Mouse (Mus musculus) G1E (cell line): ENCODE data around the gene Hes3. TPM values are rescaled to one million over a fixed set of nuclear protein-coding genes. Genes with fewer than 3 reads are reported as not detected.

Source experiments
- ATAC-seq: 2 replicates; pipeline ENCODE4 v1.8.0; 2016; ENCODE audit warnings: mild to moderate bottlenecking; ENCODE audit not compliant: insufficient number of reproducible peaks, poor library complexity, low FRiP score, severe bottlenecking; ENCODE audit errors: extremely low read depth
- DNase-seq: peaks from one replicate; pipeline ENCODE4 v3.0.0; 2012; ENCODE audit warnings: low spot score
- H3K27me3 ChIP-seq: 2 replicates; pipeline ENCODE4 v1.6.1; 2012; ENCODE audit warnings: mild to moderate bottlenecking, low read length, inconsistent platforms; ENCODE audit not compliant: insufficient read depth
- H3K36me3 ChIP-seq: replicated peaks from 2 replicates; pipeline ENCODE3; 2012; ENCODE audit warnings: mild to moderate bottlenecking, inconsistent platforms
- H3K4me1 ChIP-seq: 2 replicates; pipeline ENCODE4 v1.6.1; 2012; ENCODE audit warnings: low read depth, low read length, inconsistent platforms, mixed read lengths; ENCODE audit not compliant: insufficient read depth
- H3K4me3 ChIP-seq: 2 replicates; pipeline ENCODE4 v1.5.1; 2012; ENCODE audit warnings: low read depth, mild to moderate bottlenecking, inconsistent platforms, low read length, moderate library complexity, mixed read lengths
- H3K9me3 ChIP-seq: replicated peaks from 2 replicates; pipeline ENCODE4 v1.6.1; 2012; ENCODE audit warnings: inconsistent platforms
- CTCF ChIP-seq: IDR thresholded peaks from 2 replicates; pipeline ENCODE4 v1.5.1; 2012; ENCODE audit warnings: low read depth, low read length, inconsistent platforms, mixed read lengths
- GATA1 ChIP-seq: IDR thresholded peaks from 2 replicates; pipeline ENCODE4 v1.6.1; 2012; ENCODE audit warnings: borderline replicate concordance, low read length, inconsistent platforms, mixed read lengths
- GATA2 ChIP-seq: IDR thresholded peaks from 2 replicates; pipeline ENCODE4 v1.6.1; 2012; ENCODE audit warnings: low read depth, low read length, inconsistent platforms, borderline replicate concordance
- POLR2AphosphoS5 ChIP-seq: IDR thresholded peaks from 2 replicates; pipeline ENCODE4 v1.6.1; 2012; ENCODE audit warnings: low read depth, low read length, inconsistent platforms; ENCODE audit not compliant: insufficient replicate concordance
- TAL1 ChIP-seq: conservative IDR thresholded peaks from 2 replicates; pipeline ENCODE4 v1.6.1; 2012; ENCODE audit warnings: low read depth, low read length, inconsistent platforms, mixed read lengths
- polyA plus RNA-seq: library from polyadenylated mRNA; stranded (reverse); fragments of >175 nt; gene quantifications from 2 replicates; pipeline ENCODE4 v1.2.3, GENCODE M21; 2012
- total RNA-seq, 2 experiments: library from RNA; stranded (forward) in 1 of 2; stranded (reverse) in 1 of 2; fragments of 200-1000 nt in 1 of 2; fragments of >200 nt in 1 of 2; fragmentation: Nextera tagmentation in 1 of 2; gene quantifications; 2 replicates each; pipeline ENCODE4 v1.2.3; 2014 to 2017

Hes3 gene
- total and polyA plus RNA-seq, 3 experiments: not detected

DNA sequence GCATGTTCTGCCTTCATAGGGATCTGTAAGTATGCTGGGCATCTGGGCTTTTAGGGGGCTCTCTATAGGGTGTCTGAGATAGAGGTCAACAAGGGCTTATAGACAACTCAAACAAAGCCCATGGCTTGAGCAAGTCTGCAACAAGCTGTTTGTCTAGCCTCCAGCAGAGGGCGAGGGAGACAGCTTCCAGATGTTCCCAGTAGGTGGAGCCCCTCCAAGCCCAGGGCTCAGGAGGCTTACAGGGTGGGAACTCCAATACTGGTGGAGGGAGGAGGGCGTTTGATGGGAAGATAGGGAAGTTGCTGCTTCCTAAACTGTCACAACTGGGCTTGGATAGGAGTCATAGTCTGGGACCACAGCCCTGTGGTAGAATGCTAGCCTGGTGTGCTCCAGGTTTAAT, 41.5 kb upstream of the Hes3 start:
- peaks cover 74% of the 10 kb centered on the region for H3K36me3 ChIP-seq
- peak; percentile 65 for DNase-seq

DNA sequence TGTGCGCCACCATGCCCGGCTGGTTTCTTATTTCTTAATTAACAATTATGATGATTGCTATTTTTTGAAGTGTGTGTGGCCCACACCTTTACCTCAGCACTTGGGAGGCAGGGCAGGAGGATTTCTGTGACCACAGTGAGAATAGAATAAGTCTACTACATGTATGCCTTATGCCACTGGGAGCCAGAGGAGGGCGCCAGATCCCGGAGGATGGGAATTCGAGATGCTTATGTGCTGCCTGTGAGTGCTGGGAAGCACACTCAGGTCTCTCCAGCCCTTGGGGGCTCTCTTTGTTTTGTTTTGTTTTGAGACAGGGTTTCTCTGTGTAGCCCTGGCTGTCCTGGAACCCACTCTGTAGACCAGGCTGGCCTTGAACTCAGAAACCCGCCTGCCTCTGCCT, 37.2 kb upstream of the Hes3 start:
- TF ChIP-seq GATA2: no peak
- TF ChIP-seq POLR2AphosphoS5: no peak
- no peak for TF ChIP-seq TAL1
- no peak for TF ChIP-seq GATA1
- no peak for TF ChIP-seq CTCF
- ATAC-seq (no peak), DNase-seq (no peak)
- Histone ChIP-seq H3K36me3 (peaks cover 58% of the 10 kb centered on the region), H3K4me3 (no peak overlapping the region; the same call in 1 of the 2 replicates), H3K27me3 (no peaks in the 10 kb centered on the region), H3K4me1 (peaks cover 39% of the 10 kb centered on the region), H3K9me3 (peaks cover 22% of the 10 kb centered on the region)

More for the DNA sequence above, 41.5 kb upstream of the Hes3 start:
- peaks cover 27% of the 10 kb centered on the region for H3K4me1 ChIP-seq
- H3K9me3 ChIP-seq: peaks cover 20% of the 10 kb centered on the region
- H3K27me3 ChIP-seq: no peaks in the 10 kb centered on the region
- no peak overlapping the region for H3K4me3 ChIP-seq
- TF ChIP-seq GATA2 (no peak), CTCF (peak; percentile 29; the same call in 1 of the 2 replicates)
- ATAC-seq: 0 out of 2 replicates have a peak, but pooled peaks have one; percentile 41

DNA sequence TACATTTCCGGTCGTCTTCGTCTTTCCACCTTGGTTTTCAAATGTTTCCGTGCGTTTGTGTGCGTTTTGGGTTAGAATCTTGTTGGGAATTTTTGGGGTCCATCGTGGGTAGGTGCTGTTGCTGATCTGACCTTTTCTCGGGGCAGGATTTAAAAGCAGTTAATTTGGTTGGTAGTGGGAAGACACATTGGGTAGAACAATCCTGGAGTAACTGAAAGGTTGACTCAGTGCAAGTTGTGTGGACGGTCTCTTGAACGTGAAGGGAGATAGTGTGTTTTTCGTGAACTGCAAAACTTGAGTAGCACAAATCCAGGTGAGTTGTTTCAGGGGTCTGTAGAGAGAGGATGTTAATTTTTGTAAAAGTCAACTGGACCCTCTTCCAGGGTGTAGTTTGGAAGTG, 35.1 kb upstream of the Hes3 start:
- DNase-seq (no peak), ATAC-seq (no peak)
- Histone ChIP-seq H3K27me3 (no peaks in the 10 kb centered on the region), H3K4me1 (peaks cover 37% of the 10 kb centered on the region), H3K4me3 (peak overlapping the region; percentile 78), H3K36me3 (peaks cover 38% of the 10 kb centered on the region), H3K9me3 (peaks cover 20% of the 10 kb centered on the region)
- no peak for TF ChIP-seq TAL1
- no peak for TF ChIP-seq GATA1
- no peak for TF ChIP-seq POLR2AphosphoS5
- TF ChIP-seq CTCF: no peak
- no peak for TF ChIP-seq GATA2

DNA sequence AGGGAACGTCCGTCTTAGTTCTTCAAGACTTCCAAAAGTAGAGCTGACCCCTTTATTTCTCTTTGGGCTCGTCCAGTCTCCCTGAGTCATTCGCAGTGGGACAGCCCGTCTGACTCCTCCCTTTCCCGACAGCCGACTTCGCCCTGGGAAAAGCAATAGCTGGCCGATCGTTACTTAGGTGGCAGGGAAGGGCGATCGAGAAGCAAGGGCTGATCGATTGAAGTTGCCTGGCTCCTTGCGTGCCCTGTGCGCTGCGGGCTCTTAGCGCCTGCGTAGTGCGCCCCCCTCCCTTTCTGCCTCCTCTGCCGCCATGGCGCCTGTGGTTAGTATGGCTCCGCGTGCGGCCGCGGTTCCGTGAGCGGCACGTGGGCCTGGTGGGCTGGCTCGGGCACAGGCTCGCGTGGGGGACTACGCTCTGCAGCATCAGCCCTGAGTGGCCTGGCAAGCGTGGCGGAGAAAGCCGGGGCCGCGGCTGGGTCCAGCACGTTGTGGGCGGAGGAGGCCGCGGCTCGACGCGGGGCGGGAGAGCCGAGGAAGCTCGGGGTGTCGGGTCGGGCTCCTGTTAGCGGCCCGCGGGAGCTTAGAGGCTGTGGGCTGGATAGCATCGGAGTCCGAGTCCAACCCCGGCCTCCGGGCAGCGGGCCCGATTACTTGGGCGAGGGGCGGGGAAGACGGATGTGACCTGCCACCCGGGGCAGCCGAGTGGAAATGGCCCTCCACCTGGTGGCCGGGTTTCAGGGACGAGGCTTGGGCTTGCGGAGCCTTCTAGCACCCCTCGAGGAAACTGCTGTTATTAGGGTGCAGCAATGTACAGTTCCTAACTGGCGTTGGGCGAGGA, 34.3 kb upstream of the Hes3 start, which contains the start of gene Rpl22:
TSS of gene Rpl22 (plus strand) at position 169 of the 838 bp plus-strand sequence.
- peaks cover 32% of the 10 kb centered on the region for H3K4me1 ChIP-seq
- H3K27me3 ChIP-seq: no peaks in the 10 kb centered on the region
- ATAC-seq (peak; percentile 87), DNase-seq (peak; percentile 72)
- peaks cover 30% of the 10 kb centered on the region for H3K36me3 ChIP-seq
- peak within 1 kb of the TSS; percentile 78 for H3K4me3 ChIP-seq
- TF ChIP-seq GATA2 (no peak), POLR2AphosphoS5 (no peak), CTCF (no peak), GATA1 (no peak), TAL1 (no peak)
- peaks cover 20% of the 10 kb centered on the region for H3K9me3 ChIP-seq

DNA sequence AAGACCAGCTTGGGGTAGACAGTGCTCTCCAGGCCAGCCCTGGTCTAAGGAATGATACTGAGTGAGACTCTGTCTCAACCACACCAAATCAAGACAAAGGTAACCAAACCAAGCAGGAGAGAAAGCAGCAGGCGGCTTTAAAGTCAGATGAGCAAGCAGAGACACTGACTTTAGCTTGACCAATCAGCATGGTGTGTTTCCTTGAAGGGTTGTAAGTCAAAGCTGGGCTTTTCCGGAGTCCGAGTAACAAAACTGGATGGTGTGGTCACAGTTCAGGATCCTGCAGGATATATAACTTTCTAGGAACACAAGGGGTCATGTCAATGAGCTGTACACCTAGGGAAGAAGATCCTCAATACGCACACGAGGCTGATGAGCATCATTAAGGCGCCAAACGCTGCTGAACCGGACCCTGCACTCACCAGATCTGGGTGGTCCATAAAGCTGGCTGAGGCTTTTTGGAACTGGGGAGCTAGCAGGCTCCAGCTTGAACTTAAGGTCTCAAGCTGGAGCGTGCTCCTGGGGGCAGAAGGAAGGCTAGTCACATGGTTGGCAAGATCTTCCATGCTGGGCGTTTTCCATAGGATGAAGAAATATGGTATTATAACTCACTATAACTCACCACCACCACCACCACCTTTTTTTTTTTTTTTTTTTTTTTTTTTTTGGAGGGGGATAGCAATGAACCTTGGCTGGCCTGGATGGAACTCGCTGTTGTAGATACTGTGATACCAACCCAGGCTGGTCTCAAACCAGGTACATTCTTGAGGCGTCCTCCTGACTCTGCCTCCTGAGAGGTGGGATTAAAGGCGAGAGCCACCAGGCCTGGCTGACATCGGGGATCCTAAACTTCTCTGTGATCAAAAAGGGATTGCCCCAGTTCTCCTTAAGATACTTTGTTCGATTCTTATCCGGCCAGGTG, 33.4 kb upstream of the Hes3 start:
- Histone ChIP-seq H3K4me3 (peak overlapping the region; percentile 78; the same call in 1 of the 2 replicates), H3K27me3 (no peaks in the 10 kb centered on the region), H3K4me1 (peaks cover 25% of the 10 kb centered on the region), H3K9me3 (peaks cover 17% of the 10 kb centered on the region), H3K36me3 (peaks cover 21% of the 10 kb centered on the region)
- ATAC-seq (no peak), DNase-seq (no peak)
- no peak for TF ChIP-seq GATA2
- TF ChIP-seq CTCF: no peak

DNA sequence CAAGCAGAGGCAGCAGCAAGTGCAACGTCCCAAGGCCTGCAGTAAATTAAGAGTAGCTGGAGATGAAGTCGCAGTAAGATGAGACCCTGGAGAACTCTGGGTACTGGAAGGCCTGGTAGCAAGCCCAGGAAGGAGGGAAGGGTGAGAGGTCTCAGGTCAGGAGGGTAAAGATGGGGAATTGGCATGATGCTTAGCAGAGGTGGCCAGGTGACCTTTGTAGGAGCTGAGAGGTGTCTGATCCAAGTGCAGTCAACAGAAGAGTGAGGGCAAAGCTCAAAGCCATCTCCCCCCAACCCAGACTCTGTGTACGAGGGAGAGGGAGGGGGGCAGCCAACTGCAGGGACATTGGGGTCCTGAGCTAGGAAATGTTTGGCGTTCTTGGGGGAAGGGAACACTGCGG, 30.0 kb upstream of the Hes3 start:
- no peak for ATAC-seq
- H3K4me3 ChIP-seq: no peak overlapping the region
- H3K27me3 ChIP-seq: peaks cover 3% of the 10 kb centered on the region; the same call in 1 of the 2 replicates

More for the DNA sequence above, 30.0 kb upstream of the Hes3 start:
- Histone ChIP-seq H3K36me3 (no peaks in the 10 kb centered on the region), H3K4me1 (peaks cover 7% of the 10 kb centered on the region; the same call in 1 of the 2 replicates), H3K9me3 (peaks cover 22% of the 10 kb centered on the region)
- no peak for DNase-seq
- TF ChIP-seq GATA1 (no peak), POLR2AphosphoS5 (no peak)
